Mouse (Mus musculus) CD4-positive, CD25-positive, alpha-beta regulatory T cell, adult 2 months (primary cell): Measurements from ENCODE around the gene Hikeshi.
A peak's percentile ranks its signal among the peaks of the same experiment; 100 is the strongest.

Experiments used
- DNase-seq: peaks from one replicate; pipeline ENCODE4 v3.0.0-alpha.2; 2012; ENCODE audit warnings: low read depth, low spot score

The Hikeshi gene

DNA sequence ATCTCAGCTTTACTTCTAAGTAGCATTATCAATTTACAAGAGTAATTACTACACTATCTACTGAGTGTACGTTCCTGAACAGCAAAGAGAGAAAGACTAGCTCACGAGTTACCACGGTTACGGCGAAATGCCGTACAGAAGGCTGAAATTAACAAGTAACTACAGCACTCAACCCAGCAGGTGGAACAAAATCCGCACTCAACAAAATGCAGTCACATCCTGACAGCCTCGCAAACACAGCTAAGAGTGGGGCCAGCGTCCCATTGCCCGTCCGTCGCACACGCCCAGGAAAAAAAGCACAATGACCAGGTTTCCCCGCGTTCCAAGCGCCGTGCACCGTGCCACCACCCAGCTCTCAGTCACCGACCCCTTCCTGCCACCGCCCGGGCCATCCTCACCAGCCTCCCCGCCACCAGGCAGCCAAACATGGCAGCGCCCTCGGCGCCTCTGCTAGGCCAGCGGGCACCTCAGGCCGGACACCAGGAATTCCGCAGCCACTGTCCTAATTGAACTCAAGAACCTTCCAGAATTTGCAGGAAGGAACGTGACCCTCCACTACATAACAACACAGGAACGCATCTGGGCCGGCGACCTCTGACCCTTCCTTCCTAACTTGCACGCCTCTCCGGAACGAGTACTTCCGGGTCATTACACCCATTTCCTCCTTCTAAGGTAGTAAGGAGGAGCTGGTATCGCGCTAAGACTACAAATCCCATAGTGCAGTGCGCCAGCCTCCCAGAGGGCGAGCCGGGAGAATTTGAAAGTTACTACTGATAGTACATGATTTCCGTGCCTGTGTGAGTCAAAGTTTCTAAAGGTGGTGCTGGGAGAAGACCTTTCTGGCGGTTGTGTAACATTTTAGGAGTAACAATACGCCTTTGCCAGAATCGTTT is at the start of gene Hikeshi:
Hikeshi (minus strand) TSS at position 634 of the 893 bp plus-strand sequence.
- peak; percentile 98 for DNase-seq

DNA sequence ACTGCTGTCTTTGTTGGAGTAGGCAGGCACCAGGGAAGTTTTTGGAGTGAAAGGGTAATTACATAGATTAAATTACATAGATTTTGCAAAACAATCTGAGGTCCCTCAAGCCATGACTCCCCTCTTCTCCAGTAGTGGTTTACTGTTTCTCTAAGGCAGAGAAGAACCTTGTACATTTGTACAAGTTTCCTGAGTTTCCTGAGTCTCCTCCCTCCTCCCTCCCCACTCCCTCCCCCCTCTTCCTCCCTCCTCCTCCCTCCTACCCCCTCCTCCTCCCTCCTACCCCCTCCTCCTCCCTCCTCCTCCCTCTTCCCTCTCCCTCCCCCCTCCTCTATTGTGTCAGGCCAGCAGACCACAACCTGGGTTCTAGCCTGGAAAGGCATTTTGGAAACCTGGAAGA is 43.4 kb upstream of the Hikeshi start:
- DNase-seq, result no peak

DNA sequence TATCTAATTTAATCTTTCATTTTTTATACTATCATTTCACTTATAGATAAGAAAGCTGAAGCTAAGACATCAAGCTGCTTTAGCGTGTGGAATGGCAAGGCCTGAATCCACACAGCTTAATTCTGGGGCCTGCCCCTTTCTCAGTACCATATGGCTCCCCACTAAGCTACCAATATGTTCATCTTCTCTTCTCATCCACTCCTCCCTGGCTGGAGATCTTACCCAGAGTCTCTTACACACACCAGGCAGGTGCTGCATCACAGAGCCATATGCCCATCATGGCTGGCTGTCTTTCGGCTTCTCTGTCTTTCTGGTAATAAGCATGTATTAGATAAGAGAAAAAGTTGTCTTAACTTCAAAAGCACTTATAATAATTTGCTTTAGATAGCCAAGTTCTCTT is 42.4 kb upstream of the Hikeshi start:
- DNase-seq, result no peak

DNA sequence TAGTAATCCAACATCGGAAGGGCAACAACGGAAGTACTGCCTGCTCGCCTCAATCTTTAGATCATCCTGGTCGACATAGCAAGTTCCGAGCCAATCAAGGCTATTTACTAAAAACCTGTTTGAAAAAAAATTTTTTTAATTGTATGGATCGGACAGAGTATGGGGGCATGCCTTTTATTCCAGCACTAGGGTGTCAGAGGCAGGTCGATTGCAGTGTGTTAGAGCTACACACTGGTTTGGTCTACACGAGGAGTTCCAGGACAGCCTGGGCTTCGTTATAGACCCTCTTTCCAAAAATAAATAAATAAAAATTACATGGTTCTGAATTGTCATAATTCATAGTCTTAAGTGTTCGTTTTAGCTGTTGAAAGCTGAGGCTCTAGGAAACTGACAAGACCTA is 40.6 kb upstream of the Hikeshi start:
- DNase-seq, result no peak

DNA sequence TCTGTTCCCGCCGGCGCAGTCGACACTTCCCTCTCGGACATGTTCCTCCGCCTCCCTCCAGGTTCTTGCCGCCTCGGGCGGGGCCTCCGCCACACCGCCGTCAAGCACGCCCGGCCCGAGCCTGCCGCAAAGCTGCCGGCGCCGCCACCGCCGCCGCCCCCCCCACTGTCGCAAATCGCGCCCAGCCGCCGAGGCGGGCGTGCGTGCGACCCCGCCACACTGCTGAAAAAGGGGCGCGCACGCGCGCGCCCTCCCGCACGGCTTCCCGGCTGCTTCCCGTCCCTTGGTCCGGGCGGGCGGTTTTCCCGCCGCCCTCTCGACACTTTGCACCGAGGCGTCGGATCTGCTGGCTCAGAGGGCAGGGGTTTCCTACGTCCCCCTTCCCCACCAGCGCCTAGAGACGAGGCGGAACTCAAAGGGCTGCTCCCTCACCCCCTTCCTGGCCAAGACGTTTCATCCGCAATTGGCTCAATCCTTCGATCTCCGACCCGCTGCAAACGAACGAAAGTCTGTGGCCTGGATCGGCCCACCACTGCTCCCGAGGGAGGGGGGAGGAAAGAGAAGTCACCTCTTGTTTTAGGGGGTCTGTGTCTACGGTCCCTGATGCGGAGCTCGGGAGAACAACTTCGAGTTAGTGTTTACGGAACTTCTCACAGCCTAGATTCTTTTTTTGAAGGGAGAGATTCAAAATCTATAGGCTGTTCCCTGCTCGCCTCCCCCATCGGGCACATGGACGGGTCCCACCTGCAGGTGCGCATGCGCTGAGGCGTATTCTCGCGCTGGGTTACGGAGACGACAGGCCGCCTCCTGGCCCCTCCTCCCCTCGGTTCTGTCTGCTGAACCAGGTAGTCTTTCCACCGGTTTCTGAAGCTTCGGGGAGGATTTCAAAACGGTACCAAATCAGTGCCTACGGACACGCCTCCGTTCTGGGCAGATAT is 39.8 kb upstream of the Hikeshi start, which contains the start of gene Eed:
Eed (minus strand) TSS at position 499 of the 938 bp plus-strand sequence.
- peak; percentile 98 for DNase-seq

DNA sequence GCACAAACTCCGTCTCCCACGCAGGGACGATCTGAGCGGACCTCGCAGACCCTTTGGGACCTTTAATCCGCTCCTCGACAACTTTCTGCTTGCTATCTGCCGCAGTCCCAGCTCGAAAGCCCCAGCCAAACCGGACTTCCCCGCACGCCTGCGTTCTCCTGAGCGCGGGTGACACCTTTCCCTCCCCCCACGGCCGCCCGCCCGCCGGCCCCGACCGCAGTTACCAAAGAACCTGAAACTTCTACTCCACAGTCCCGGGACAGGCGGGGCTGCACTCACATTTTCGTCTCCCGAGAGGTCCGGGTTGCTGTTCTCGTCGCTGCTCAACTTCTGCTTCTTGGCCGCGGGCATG is 39.1 kb upstream of the Hikeshi start:
- DNase-seq, result no peak

DNA sequence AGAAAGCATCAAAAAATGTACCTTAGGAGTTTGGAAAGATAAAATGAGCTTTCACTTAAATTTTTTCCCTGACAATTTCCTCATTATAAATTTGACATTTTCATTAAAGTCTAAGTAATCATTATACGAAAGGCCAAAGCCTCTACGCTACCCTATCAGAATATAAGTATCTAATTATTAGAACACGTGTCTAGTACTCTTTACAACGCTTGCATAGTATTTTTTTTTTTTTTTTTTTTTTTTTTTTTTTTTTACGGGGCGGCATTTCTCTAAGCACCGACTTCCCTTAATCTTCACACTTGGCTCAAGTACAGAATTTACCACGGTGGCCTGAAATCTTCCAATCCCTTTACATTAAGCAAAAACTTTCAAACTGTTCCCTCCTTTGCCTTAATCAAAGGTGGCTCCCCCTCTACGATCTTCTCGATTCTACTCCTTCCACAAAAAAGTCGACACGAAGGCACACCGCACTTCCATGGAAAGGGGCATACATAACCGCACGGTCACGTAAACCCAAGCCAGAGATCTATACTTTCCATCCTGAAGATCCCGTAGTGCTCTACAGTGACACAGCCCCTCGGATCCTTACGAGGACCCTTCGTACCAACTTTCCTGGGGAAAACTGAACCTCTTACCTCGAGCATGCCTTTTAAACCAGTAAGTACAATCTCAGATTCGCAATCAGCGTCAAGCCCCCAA is 38.6 kb upstream of the Hikeshi start:
- DNase-seq, result no peak

DNA sequence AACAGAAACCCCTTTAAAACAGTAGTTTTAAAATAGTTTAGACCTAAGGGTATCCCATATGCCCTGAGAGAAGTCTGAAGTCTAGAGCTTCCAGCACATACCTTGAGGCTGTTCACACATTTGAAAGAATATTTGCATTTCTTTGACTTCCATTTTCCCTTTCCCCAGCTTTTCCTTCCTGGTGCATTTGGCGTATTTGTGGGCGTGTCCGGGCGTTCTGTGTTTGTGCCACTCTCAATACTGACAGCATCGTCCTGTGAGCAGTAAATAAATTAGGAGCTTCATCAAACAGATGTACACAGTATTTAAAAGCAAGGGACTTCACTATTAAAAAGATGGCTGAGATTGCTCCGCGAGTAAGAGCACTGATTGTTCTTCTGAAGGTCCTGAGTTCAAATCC is 35.8 kb upstream of the Hikeshi start:
- DNase-seq, result no peak

DNA sequence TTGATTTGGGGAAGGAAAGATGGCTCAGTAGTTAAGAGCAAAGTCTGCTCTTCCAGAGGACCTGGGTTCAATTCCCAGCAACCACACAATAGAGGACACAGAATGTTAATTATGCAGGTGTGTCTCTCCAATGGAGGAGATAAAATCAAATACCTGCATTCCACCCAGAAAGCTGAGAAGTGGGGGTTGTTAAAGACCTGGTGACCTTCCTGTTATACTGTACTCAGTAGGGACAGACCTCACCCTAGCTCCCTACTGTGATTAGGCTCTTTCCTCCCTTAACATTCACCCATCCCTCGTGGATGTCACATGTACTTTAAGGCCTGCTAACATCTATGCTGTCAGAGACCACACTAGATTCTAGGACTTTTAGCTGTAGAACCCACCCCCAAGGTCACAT is 34.6 kb upstream of the Hikeshi start:
- no peak for DNase-seq

DNA sequence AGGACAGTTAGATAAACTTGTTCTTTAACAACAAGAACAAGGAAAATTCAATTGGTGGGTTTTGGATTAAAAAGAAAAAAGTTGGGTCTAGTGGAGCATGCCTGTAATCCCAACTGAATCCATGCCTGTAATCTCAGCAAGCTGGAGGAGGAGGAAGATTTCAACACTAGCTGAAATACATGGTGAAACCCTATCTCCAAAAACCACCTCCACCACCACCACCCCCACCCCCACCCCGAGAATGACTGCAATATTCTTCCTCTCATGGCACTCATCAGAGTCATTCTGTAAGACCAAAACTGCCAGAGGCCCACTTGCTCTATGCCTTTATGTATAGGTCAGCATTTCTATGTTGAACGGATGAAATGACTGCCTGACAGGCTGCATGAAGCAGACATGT is 26.2 kb upstream of the Hikeshi start:
- DNase-seq, result no peak

DNA sequence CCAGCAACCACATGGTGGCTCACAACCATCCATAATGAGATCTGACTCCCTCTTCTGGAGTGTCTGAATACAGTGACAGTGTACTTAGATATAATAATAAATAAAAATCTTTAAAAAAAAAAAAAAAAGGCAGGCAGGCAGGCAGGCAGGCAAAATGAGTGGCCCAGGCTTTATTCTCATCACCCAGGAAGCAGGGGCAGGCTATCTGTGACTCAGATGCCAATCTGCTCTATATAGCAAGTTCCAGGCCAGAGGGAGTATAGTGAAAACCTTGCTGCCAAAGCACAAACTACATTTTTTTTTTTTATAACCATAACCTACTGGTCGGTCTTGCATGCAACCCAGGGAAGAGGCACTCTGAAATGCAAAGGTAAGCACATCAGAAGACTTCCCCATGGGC is 25.8 kb upstream of the Hikeshi start:
- DNase-seq, result no peak

DNA sequence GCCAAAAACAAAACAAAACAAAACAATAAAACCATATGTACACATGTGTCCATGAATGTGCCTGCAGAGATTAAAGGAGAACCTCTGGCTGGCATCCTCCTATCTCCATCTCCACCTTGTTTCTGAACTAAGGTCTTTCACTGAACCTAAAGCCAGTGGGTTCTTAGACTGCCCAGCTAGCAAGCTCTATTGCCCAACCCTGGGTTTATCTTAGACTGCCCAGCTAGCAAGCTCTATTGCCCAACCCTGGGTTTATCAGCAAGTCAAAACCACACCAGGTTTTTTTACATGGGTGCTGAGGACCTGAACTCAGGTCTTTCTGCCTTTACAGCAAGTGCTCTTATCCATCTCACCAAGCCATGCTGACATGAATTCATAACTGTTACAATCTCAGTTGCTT is 22.1 kb upstream of the Hikeshi start:
- DNase-seq, result no peak

DNA sequence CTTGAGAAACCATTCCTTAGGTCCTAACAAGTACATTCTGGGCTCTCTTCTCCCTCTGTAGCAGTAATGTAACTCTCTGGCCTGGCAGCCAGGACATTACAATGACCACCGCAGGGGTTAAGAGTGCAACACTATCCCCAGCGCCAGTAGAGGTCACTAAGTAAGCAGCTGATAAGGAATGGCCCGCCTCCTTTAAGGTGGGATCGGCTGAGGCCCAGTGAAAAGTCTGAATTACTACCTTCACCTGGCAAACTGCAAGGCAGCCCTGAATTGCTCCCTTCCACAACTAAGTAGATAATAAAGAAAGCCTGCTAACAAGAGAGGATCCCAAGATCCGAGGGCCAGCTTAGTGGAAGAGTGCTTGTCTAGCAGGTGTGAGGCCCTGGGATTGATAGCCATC is 16.3 kb upstream of the Hikeshi start:
- DNase-seq, result no peak

DNA sequence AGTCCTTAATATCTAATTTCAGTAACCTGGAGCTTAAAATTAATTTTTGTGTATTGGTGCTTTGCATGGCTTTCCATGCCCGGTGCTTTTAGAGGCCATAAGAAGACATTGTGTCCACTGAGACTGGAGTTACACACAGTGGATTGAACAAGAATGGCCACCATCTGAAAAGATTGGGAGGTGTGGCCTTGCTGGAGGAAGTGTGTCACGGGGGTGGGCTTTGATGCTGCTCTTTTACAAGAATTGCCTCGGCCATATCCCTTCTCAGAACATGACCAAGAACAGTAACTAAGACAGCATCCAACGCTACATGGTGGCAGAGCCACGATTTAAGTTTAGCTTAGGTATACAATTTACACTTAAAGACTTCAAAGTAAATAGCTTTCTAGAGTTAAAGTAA is 13.3 kb upstream of the Hikeshi start:
- no peak for DNase-seq

DNA sequence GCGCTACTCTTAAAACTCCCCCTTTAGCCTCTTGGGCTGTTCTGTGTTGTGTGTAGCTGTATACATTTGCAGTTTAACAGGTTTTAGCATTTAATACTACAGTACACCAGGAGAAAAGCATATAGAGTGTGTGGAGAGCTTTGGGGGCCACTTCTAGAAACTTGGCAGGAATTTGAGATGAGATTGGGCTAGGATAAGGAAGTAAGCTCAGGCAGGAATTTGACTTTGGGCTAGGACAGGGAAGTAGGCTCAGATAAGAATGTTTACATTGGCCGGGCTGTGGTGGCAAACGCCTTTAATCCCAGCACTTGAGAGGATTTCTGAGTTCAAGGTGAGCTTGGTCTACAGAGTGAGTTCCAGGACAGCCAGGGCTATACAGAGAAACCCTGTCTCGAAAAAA is 8.4 kb upstream of the Hikeshi start:
- DNase-seq, result no peak

DNA sequence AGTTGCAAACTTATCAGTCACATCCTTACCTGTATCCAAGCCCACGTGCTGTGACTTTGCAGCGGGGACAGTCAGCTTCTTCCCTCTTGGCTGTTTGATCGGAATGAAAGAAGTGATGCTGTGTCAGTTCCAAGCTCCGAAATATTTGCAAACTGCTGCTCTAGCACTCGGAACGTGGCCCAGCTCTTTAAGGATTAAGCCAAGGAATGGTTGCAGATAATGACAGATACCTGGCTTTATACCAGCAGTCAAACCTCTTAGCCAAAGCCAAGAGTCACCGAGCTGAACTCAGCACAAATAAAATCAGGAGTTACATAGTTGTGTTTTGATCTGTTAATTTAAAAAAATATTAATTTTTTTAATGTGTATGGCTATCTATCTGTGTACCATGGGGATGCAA is 7.0 kb upstream of the Hikeshi start:
- no peak for DNase-seq

DNA sequence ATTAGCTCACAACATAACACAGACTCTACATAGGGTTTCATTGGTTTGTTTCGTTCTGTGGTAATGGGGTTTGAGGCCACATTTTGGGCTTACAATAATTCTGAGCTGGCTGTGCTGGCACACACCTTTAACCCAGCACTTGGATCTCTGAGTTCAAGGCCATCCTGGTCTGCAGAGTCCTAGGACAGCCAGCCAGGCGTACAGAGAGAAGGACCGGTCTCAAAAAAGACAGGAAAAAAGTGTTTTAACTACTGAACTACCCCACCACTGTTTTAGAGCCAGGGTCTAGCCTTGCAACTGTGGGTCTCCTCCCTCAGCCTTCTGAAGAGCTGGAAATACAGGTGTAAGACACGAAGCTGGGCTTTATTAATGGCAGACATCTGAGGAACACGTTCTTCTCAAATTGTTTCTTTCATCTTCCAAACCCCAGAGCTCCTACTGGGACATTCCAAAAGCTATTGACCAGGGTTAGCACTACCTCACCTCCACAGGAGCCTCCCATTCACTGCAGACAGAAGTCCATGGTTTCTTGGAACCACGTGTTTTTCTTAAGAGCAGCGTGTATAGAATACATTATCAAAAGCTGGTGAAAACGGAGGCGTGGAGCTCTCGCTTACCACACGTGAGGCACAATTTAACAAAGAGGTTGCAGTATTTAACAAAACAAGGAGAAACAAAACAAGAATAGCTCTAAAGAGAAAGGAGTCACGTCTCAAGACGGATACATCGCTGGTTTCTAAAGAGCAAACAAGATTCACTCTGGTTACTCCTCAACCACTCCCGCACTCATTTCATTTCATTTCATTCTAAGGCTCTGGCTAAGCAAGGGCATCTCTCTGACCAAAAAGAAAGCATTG is 1.3 kb downstream of the Hikeshi start:
- DNase-seq, result no peak

DNA sequence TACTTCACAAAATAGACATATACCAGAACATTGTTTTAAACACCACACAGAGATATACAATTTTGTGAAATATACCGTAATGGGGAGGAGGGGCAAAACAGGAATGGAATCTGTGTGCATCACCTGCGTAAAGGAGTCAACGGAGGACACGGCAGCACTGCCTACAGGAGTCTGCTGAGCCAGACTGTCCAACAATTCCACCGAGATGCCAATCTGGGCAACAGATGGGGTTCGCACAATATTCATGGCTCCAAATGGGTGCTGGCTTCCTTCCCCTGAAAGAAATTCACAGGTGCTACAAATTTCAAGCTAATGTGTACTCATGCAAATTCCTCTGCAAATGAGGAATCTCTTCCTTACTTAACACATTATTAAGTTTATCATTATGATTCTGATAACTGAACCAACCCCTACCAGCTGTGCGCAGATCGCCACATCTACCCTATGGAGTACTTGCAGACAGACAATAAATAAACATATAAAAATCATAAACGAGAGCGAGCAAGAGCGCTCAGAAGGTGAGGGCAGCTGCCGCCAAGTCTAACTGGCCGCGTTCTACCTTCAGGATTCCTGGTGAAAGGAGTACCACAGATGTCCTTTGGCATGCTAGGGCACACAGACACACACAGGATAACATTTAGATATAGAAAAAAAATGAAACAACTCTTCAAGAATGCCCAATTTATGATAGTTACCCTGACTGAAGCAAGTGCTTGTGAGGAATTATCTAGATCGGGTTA is 17.4 kb downstream of the Hikeshi start:
- no peak for DNase-seq

DNA sequence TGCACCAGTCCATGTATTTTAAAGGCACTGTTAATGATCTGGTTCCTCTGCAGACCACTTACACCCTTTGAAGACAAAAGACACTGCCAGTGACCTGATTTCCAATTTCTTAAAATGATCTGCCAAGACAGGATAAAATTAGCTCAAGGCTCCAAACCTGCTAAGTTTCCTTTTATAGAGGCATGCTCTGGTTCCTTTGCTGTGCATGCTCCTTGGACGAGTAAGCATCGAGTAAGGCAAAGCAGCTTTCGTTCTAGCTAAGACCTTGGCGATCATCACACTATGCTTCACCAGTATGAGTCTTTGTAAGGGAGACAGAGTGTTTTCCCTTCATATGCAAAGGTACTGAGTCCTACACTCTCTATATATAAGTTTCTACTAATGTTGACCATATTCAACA is 23.2 kb downstream of the Hikeshi start:
- no peak for DNase-seq

DNA sequence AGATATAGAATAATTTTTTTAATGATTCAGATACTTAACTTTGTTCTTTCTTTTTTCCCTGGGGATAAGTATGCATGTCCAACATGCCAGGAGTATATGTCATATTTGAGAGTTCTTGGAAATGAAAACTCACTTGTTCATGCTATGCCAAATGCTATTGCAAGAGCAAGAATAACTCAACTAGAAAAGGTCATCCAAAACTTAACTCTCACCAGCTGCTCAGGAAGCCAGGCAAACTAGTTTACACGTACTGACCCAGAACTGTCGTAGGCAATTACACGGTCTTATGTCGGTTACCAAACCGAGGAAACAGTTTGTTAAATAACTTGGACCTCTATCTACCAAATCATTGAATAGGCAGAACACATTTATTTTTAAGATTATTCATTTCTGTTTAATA is 24.3 kb downstream of the Hikeshi start:
- DNase-seq, result no peak
